Mouse (Mus musculus) forebrain, postnatal 0 days (tissue): ENCODE measurements at regions not wholly inside any gene's neighbourhood (a gene's known extent, or its start where the extent isn't known, plus 50 kb on each side); places are given as distances from the start of the nearest gene placed in this dataset.

Experiments used
- ATAC-seq: fragments of 200-750 bp; cut with Nextera tagmentation; 2 replicates; pipeline ENCODE4 v1.8.0; 2017; ENCODE audit warnings: mild to moderate bottlenecking, moderate library complexity
- DNase-seq: peaks from one replicate; pipeline ENCODE4 v3.0.0-alpha.2; 2015
- H3K27ac ChIP-seq: fragments of 300-500 bp; sonication (generic); 2 replicates; pipeline ENCODE4 v1.5.1; 2014; ENCODE audit warnings: low read depth, mild to moderate bottlenecking, antibody characterized with exemption, low read length, moderate library complexity, mixed read lengths
- H3K27me3 ChIP-seq: fragments of 300-500 bp; sonication (generic); 2 replicates; pipeline ENCODE4 v1.6.1; 2014; ENCODE audit warnings: mild to moderate bottlenecking, low read length, mixed read lengths; ENCODE audit not compliant: insufficient read depth
- H3K36me3 ChIP-seq: fragments of 300-500 bp; sonication (generic); 2 replicates; pipeline ENCODE4 v1.6.1; 2014; ENCODE audit warnings: mild to moderate bottlenecking, moderate library complexity; ENCODE audit not compliant: insufficient read depth
- H3K4me1 ChIP-seq: fragments of 300-500 bp; sonication (generic); 2 replicates; pipeline ENCODE4 v1.6.1; 2014; ENCODE audit warnings: antibody characterized with exemption; ENCODE audit not compliant: insufficient read depth
- H3K4me2 ChIP-seq: fragments of 300-500 bp; sonication (generic); 2 replicates; pipeline ENCODE4 v1.6.1; 2014; ENCODE audit warnings: low read depth, mild to moderate bottlenecking, moderate library complexity
- H3K4me3 ChIP-seq: fragments of 300-500 bp; sonication (generic); 2 replicates; pipeline ENCODE4 v1.5.1; 2014; ENCODE audit warnings: low read depth, low read length, mixed read lengths
- H3K9ac ChIP-seq: fragments of 300-500 bp; sonication (generic); 2 replicates; pipeline ENCODE4 v1.6.1; 2014; ENCODE audit warnings: mild to moderate bottlenecking
- H3K9me3 ChIP-seq: fragments of 300-500 bp; sonication (generic); 2 replicates; pipeline ENCODE4 v1.6.1; 2016; ENCODE audit warnings: low read length
- CTCF ChIP-seq: sonication (generic); IDR thresholded peaks from 2 replicates; pipeline ENCODE4 v1.5.1; 2016; ENCODE audit warnings: antibody characterized with exemption, control low read depth, low read depth
- WGBS: fragments of 180-500 bp; shearing (Covaris S2); extraction: QIAGEN DNeasy Blood & Tissue Kit; methylation state at CpG from one replicate; pipeline ENCODE4 v1.1.7; 2014; 5-methylcytosine and 5-hydroxymethylcytosine counted together
- microRNA counts: library from miRNA; unstranded; fragments of <30 nt; microRNA quantifications from one replicate; lab custom pipeline; 2015
- microRNA-seq, 2 experiments: library from miRNA; unstranded; fragments of <30 nt; microRNA quantifications; one replicate each; pipeline ENCODE4; 2016

- 89% methylated on average over 5 of the region's 5 CpGs for WGBS
- no peak overlapping the region for H3K27ac ChIP-seq
- no peak overlapping the region for H3K4me2 ChIP-seq
- no peak overlapping the region for H3K4me3 ChIP-seq
- no peaks in the 10 kb centered on the region for H3K27me3 ChIP-seq
- no peak overlapping the region for H3K9ac ChIP-seq
- no peaks in the 10 kb centered on the region for H3K9me3 ChIP-seq
- no peak for DNase-seq
- no peak for TF ChIP-seq CTCF
- H3K4me1 ChIP-seq: no peaks in the 10 kb centered on the region
- no peaks in the 10 kb centered on the region for H3K36me3 ChIP-seq
- no peak for ATAC-seq
Observed at GRCm38 (mm10) chr1:137017642-137018041, 57.4 kb upstream of the Nr5a2 start.

- H3K36me3 ChIP-seq: no peaks in the 10 kb centered on the region
- ATAC-seq: no peak
Observed at GRCm38 (mm10) chr1:137010240-137010926, 50.1 kb upstream of the Nr5a2 start.

More at GRCm38 (mm10) chr1:137010240-137010926, 50.1 kb upstream of the Nr5a2 start:
- Histone ChIP-seq H3K9me3 (no peaks in the 10 kb centered on the region), H3K9ac (no peak overlapping the region), H3K4me2 (no peak overlapping the region), H3K27me3 (no peaks in the 10 kb centered on the region), H3K27ac (no peak overlapping the region), H3K4me1 (no peaks in the 10 kb centered on the region), H3K4me3 (no peak overlapping the region)
- 75% methylated on average over 9 of the region's 9 CpGs for WGBS
- no peak for DNase-seq
- no peak for TF ChIP-seq CTCF

MicroRNAs encoded in the stretch of these regions (microRNA counts, 519-probe panel; counts per million panel counts)
- 7,929 counts per million, percentile 97 among the panel's probes with 10 or more counts for microRNA mmu-miR-181a (lab: Ali Mortazavi, UCI)
- microRNA mmu-miR-181b+mmu-miR-181d (lab: Ali Mortazavi, UCI): 2,421 counts per million, percentile 19 among the panel's probes with 10 or more counts

Small RNA genes in the stretch of these regions (microRNA-seq; reads per million reads assigned to microRNA genes)
- gene Mir181a-1 (7,160 to 8,985 reads per million in 2 experiments), gene Mir181b-1 (8.1 to 8.9 reads per million in 2 experiments)
